In genomic region chr17:26389241-26389640, GRCm38 (mm10) we compare ENCODE assay signal across 13 mouse cellular contexts. TPM values are rescaled to one million over a fixed set of nuclear protein-coding genes. Genes with fewer than 3 reads are reported as not detected.
DNase-seq lines count a peak whose midpoint lies in the region; ATAC-seq and TF ChIP-seq lines count a peak whose summit lies in the region.
"Had no signal": no experiment of that assay in that cellular context is flagged by ENCODE, and none has a peak within 500 bp of the region (broad histone marks: within the 10 kb centered on the region; RNA-seq: fewer than 3 reads in every experiment).

No protein-coding gene starts in this region.

- no peaks in the 10 kb centered on the region for H3K27me3 ChIP-seq in kidney, adult 2 months (replicated peaks; ENCODE audit: control insufficient read depth, insufficient read depth, low read length)
- H3K27me3 ChIP-seq in kidney, embryonic 14.5 days (ENCODE audit: control insufficient read depth, insufficient read depth, low read length): no peaks in the 10 kb centered on the region
- H3K27me3 ChIP-seq: embryonic facial prominence, embryonic 13.5 days; intestine, embryonic 15.5 days; midbrain, embryonic 15.5 days had no signal

- TF ChIP-seq CTCF in kidney, adult 2 months (conservative IDR thresholded peaks at IDR 0.05; ENCODE audit: insufficient read depth, insufficient read length, low read depth, low read length): no peak

- TF ChIP-seq POLR2A in kidney, adult 2 months (IDR thresholded peaks at IDR 0.05; ENCODE audit: low read depth, low read length): no peak

- H3K27ac ChIP-seq in kidney, adult 2 months (ENCODE audit: insufficient read depth, low read depth, low read length): no peak overlapping the region
- H3K27ac ChIP-seq in kidney, embryonic 14.5 days (ENCODE audit: low read depth, low read length): no peak overlapping the region
- H3K27ac ChIP-seq: embryonic facial prominence, embryonic 13.5 days; hindbrain, embryonic 13.5 days; intestine, embryonic 15.5 days; midbrain, embryonic 15.5 days had no signal

- H3K4me2 ChIP-seq in kidney, embryonic 14.5 days (replicated peaks; ENCODE audit: low read depth, low read length): no peak overlapping the region
- H3K4me2 ChIP-seq: embryonic facial prominence, embryonic 13.5 days; hindbrain, embryonic 13.5 days; intestine, embryonic 15.5 days; lung, embryonic 14.5 days; midbrain, embryonic 15.5 days had no signal

- H3K9ac ChIP-seq in kidney, embryonic 14.5 days (ENCODE audit: low read depth, low read length): no peak overlapping the region
- H3K9ac ChIP-seq: embryonic facial prominence, embryonic 13.5 days; hindbrain, embryonic 13.5 days; intestine, embryonic 15.5 days; lung, embryonic 14.5 days; midbrain, embryonic 15.5 days had no signal

- intact Hi-C loops in heart, postnatal 14 days (cut with DNase I): no loop called here
- intact Hi-C loops in left cerebral cortex, postnatal 14 days (cut with DNase I): no loop called here

- no peak for ATAC-seq in kidney, embryonic 14.5 days (ENCODE audit: low FRiP score, low TSS enrichment)
- ATAC-seq: intestine, embryonic 15.5 days; midbrain, embryonic 15.5 days had no signal

- no peaks in the 10 kb centered on the region for H3K36me3 ChIP-seq in kidney, adult 2 months (ENCODE audit: control insufficient read depth, insufficient read depth, low read length)
- H3K36me3 ChIP-seq in kidney, embryonic 14.5 days (ENCODE audit: control insufficient read depth, insufficient read depth, low read length): no peaks in the 10 kb centered on the region
- H3K36me3 ChIP-seq: embryonic facial prominence, embryonic 13.5 days; hindbrain, embryonic 13.5 days; intestine, embryonic 15.5 days; midbrain, embryonic 15.5 days had no signal

- H3K9me3 ChIP-seq in kidney, embryonic 14.5 days (ENCODE audit: control insufficient read depth, low read length): no peaks in the 10 kb centered on the region
- H3K9me3 ChIP-seq: hindbrain, embryonic 13.5 days; intestine, embryonic 15.5 days; midbrain, embryonic 15.5 days had no signal

- 84% methylated on average over 9 of the region's 9 CpGs for WGBS in kidney, adult 2 months
- WGBS in kidney, embryonic 14.5 days: 82% methylated on average over 9 of the region's 9 CpGs

- peak; percentile 10 to 28 for DNase-seq in adrenal gland, postnatal 36 days
- no peak for DNase-seq in adrenal gland, adult 18-20 months (ENCODE audit: low spot score in 2 of 2)
- peak; percentile 74 for DNase-seq in kidney, adult 2 months
- peak; percentile 62 to 67 for DNase-seq in heart, postnatal 14 days
- DNase-seq in kidney, postnatal 4 days: peak; percentile 44 to 51
- DNase-seq in left cerebral cortex, postnatal 14 days (ENCODE audit: low spot score in 2 of 2): no peak
- no peak for DNase-seq in lung, postnatal 4 days
- DNase-seq: lung, embryonic 14.5 days had no signal

- H3K4me3 ChIP-seq in kidney, adult 2 months (ENCODE audit: insufficient read depth, low read depth, low read length): no peak overlapping the region
- H3K4me3 ChIP-seq in kidney, embryonic 14.5 days (ENCODE audit: low read length): no peak overlapping the region
- H3K4me3 ChIP-seq: embryonic facial prominence, embryonic 13.5 days; hindbrain, embryonic 13.5 days; intestine, embryonic 15.5 days; midbrain, embryonic 15.5 days had no signal

- 0 out of 2 replicates have a peak, but pooled peaks cover 9% of the 10 kb centered on the region for H3K4me1 ChIP-seq in kidney, adult 2 months (ENCODE audit: control insufficient read depth, insufficient read depth, low read length)
- no peaks in the 10 kb centered on the region for H3K4me1 ChIP-seq in kidney, embryonic 14.5 days (ENCODE audit: control insufficient read depth, insufficient read depth, low read length)
- H3K4me1 ChIP-seq: midbrain, embryonic 15.5 days had no signal

RNA-seq across cellular contexts. Expression of gene Neurl1b, which starts 25.4 kb away (rescaled TPM):
- total RNA-seq in adrenal gland, postnatal 36 days (2021): 10 to 100 TPM; 43.0 to 57.4 TPM
- 10 to 100 TPM; 23.2 to 35.2 TPM for total RNA-seq in adrenal gland, adult 18-20 months (2021)
- polyA plus RNA-seq in kidney, adult 2 months (2012; rRNA removed): 22.0 and 28.7 TPM in 2 replicates
- polyA plus RNA-seq in kidney, embryonic 14.5 days (2014; fragmentation: Nextera tagmentation; extraction: Ambion mirVana): 1.6 and 2.9 TPM in 2 replicates
- 10 to 100 TPM in 1 of 2 experiments, 1 to 10 TPM in 1; 8.9 to 12.3 TPM for total RNA-seq in heart, postnatal 14 days (2021)
- total RNA-seq in left cerebral cortex, postnatal 14 days (2021): 100 to 1,000 TPM; 105 to 111 TPM

Comparison
In these comparisons a context has a peak if more than half of its experiments do, and no peak if none do; other contexts are left out.
1. DNase-seq: peak in adrenal gland, postnatal 36 days (2 of 2), kidney, adult 2 months (single experiment), heart, postnatal 14 days (2 of 2) and kidney, postnatal 4 days (2 of 2); none in adrenal gland, adult 18-20 months (0 of 2), left cerebral cortex, postnatal 14 days (0 of 2) and lung, postnatal 4 days (0 of 2).